Mouse (Mus musculus): Measurements from ENCODE around the gene Il22ra2. TPM values are rescaled to one million over a fixed set of nuclear protein-coding genes. Genes with fewer than 3 reads are reported as not detected.

Il22ra2 gene
- polyA plus RNA-seq (2014; fragmentation: Illumina TruSeq; extraction: RNeasy Lipid Tissue Mini Kit (QIAGEN cat#74804); ENCODE audit: low read depth, low replicate concordance) = not detected

GRCm38 (mm10) chr10:19621408-19622048 lies at the start of gene Il22ra2:
Il22ra2 (plus strand) TSS chr10:19621998.

GRCm38 (mm10) chr10:19591641-19592441 lies 30.0 kb upstream of the Il22ra2 start, which contains the start of gene Ifngr1:
Ifngr1 (plus strand) TSS chr10:19591949.

Other genes with a start within 250 kb of the Il22ra2 start
- 21.7 TPM for gene Ifngr1, start 30.0 kb upstream of the Il22ra2 start, polyA plus RNA-seq (2014; fragmentation: Illumina TruSeq; extraction: RNeasy Lipid Tissue Mini Kit (QIAGEN cat#74804); ENCODE audit: low read depth, low replicate concordance)
- not detected for gene Il20ra, start 90.6 kb downstream of the Il22ra2 start, polyA plus RNA-seq (2014; fragmentation: Illumina TruSeq; extraction: RNeasy Lipid Tissue Mini Kit (QIAGEN cat#74804); ENCODE audit: low read depth, low replicate concordance)
- not detected for gene Slc35d3, start 229.5 kb downstream of the Il22ra2 start, polyA plus RNA-seq (2014; fragmentation: Illumina TruSeq; extraction: RNeasy Lipid Tissue Mini Kit (QIAGEN cat#74804); ENCODE audit: low read depth, low replicate concordance)

All from liver, adult 10 weeks (tissue).